Mouse (Mus musculus) gastrocnemius, adult 2 months (tissue): ENCODE results near the gene Nckap5. TPM values are rescaled to one million over a fixed set of nuclear protein-coding genes. Genes with fewer than 3 reads are reported as not detected.

Source experiments
- DNase-seq: peaks from one replicate; pipeline ENCODE4 v3.0.0; 2022
- H3K27ac ChIP-seq: fragments of 200-600 bp; 2 replicates; pipeline ENCODE4 v1.8.1; 2022; ENCODE audit warnings: mild to moderate bottlenecking
- H3K4me3 ChIP-seq: fragments of 200-600 bp; 2 replicates; pipeline ENCODE4 v1.8.1; 2022; ENCODE audit warnings: mild to moderate bottlenecking, moderate library complexity
- CTCF ChIP-seq: fragments of 200-600 bp; IDR thresholded peaks from 2 replicates; pipeline ENCODE4 v1.8.1; 2022; ENCODE audit warnings: antibody characterized with exemption, mild to moderate bottlenecking, moderate library complexity
- intact Hi-C: fragments of 180-260 bp; cut with DNase I; formaldehyde crosslinking; loops from one replicate; pipeline ENCODE4 v1.15.1; 2025
- total RNA-seq, 2 experiments: library from RNA; stranded (reverse); gene quantifications; 2 replicates each; pipeline ENCODE4 v1.2.3; 2021

Gene Nckap5
- total RNA-seq, 2 experiments from 2014 or later, result 0.82 to 1.6 TPM

- intact Hi-C loops, result no loop called here
- DNase-seq, result no peak
- no peak for TF ChIP-seq CTCF
- H3K27ac ChIP-seq, result no peak overlapping the region
- H3K4me3 ChIP-seq, result no peak overlapping the region
Observed at GRCm38 (mm10) chr1:126483665-126484064, 346.9 kb downstream of the Nckap5 start.

- Histone ChIP-seq H3K4me3 (no peak overlapping the region), H3K27ac (no peak overlapping the region)
- intact Hi-C loops, result no loop called here
- DNase-seq, result no peak
- no peak for TF ChIP-seq CTCF
Observed at GRCm38 (mm10) chr1:126481459-126482228, 349.0 kb downstream of the Nckap5 start.

GRCm38 (mm10) chr1:126473044-126473443 lies 357.6 kb downstream of the Nckap5 start:
- TF ChIP-seq CTCF, result no peak
- intact Hi-C loops, result no loop called here
- H3K4me3 ChIP-seq, result no peak overlapping the region
- no peak for DNase-seq
- no peak overlapping the region for H3K27ac ChIP-seq

- DNase-seq, result no peak
- no peak for TF ChIP-seq CTCF
- Histone ChIP-seq H3K27ac (no peak overlapping the region), H3K4me3 (no peak overlapping the region)
- intact Hi-C loops, result no loop called here
Observed at GRCm38 (mm10) chr1:126471419-126471818, 359.2 kb downstream of the Nckap5 start.

- no peak for TF ChIP-seq CTCF
- DNase-seq, result no peak
- intact Hi-C loops, result no loop called here
- H3K27ac ChIP-seq, result no peak overlapping the region
- H3K4me3 ChIP-seq, result no peak overlapping the region
Observed at GRCm38 (mm10) chr1:126470883-126471282, 359.7 kb downstream of the Nckap5 start.

GRCm38 (mm10) chr1:126469818-126470544 lies 360.6 kb downstream of the Nckap5 start:
- intact Hi-C loops, result no loop called here
- no peak for DNase-seq
- no peak for TF ChIP-seq CTCF
- Histone ChIP-seq H3K4me3 (no peak overlapping the region), H3K27ac (no peak overlapping the region)

- no peak for DNase-seq
- Histone ChIP-seq H3K27ac (no peak overlapping the region), H3K4me3 (no peak overlapping the region)
- no peak for TF ChIP-seq CTCF
- intact Hi-C loops, result no loop called here
Observed at GRCm38 (mm10) chr1:126461527-126462354, 368.9 kb downstream of the Nckap5 start.

GRCm38 (mm10) chr1:126457739-126458138 lies 372.9 kb downstream of the Nckap5 start:
- no peak for TF ChIP-seq CTCF
- intact Hi-C loops, result no loop called here
- DNase-seq, result no peak
- Histone ChIP-seq H3K27ac (no peak overlapping the region), H3K4me3 (no peak overlapping the region)

GRCm38 (mm10) chr1:126454504-126455173 lies 376.0 kb downstream of the Nckap5 start:
- TF ChIP-seq CTCF, result no peak
- Histone ChIP-seq H3K27ac (no peak overlapping the region), H3K4me3 (no peak overlapping the region)
- DNase-seq, result no peak
- intact Hi-C loops, result no loop called here

- TF ChIP-seq CTCF, result no peak
- no peak overlapping the region for H3K27ac ChIP-seq
- DNase-seq, result no peak
- intact Hi-C loops, result no loop called here
- no peak overlapping the region for H3K4me3 ChIP-seq
Observed at GRCm38 (mm10) chr1:126451472-126451871, 379.1 kb downstream of the Nckap5 start.

- H3K27ac ChIP-seq, result no peak overlapping the region
- H3K4me3 ChIP-seq, result no peak overlapping the region
- no peak for DNase-seq
- no peak for TF ChIP-seq CTCF
- intact Hi-C loops, result no loop called here
Observed at GRCm38 (mm10) chr1:126449424-126449823, 381.2 kb downstream of the Nckap5 start.

- no peak for DNase-seq
- intact Hi-C loops, result no loop called here
- H3K4me3 ChIP-seq, result no peak overlapping the region
- TF ChIP-seq CTCF, result no peak
- no peak overlapping the region for H3K27ac ChIP-seq
Observed at GRCm38 (mm10) chr1:126443890-126444289, 386.7 kb downstream of the Nckap5 start.
